In the genomic region with DNA sequence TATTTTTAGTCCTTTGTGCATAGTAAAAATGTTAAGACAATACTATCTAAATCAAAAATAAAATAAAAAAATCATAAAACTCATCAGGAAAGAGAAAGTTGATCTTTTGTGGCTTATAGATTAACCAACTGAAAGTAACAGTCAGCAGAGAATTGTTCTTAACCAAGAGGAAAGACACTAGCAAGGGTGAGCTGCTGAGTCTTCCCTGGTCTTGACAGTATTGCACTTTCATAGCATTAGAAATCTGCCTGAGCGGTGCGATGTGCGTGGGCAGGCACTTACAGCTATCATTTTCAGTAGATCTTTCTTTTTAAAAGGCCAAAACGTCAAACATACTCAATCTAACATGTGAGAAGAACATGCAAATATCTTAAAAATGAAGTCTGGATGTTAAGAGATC, we compare ENCODE assay signal across 1 mouse cellular context.
TF ChIP-seq lines count a peak whose summit lies in the region.

No protein-coding gene starts in this region.

TF ChIP-seq in MEL, 35 proteins besides CTCF, POLR2A, EP300 and RAD21 (continued from another document):
- TF ChIP-seq MYB (IDR thresholded peaks at IDR 0.05; ENCODE audit: low read depth, low read length) = peak; percentile 56; the same call in 1 of the 2 replicates
- TF ChIP-seq GATA1 (IDR thresholded peaks at IDR 0.05; ENCODE audit: low read depth, low read length) = peak; percentile 18; the same call in 1 of the 2 replicates
- no peak for TF ChIP-seq HCFC1 (IDR thresholded peaks at IDR 0.05; ENCODE audit: low read depth, low read length)
